Mouse (Mus musculus): ENCODE measurements around the gene Itga1. TPM values are rescaled to one million over a fixed set of nuclear protein-coding genes. Genes with fewer than 3 reads are reported as not detected.

Itga1 gene
- polyA plus RNA-seq, 1 experiment = 3.5 TPM

DNA sequence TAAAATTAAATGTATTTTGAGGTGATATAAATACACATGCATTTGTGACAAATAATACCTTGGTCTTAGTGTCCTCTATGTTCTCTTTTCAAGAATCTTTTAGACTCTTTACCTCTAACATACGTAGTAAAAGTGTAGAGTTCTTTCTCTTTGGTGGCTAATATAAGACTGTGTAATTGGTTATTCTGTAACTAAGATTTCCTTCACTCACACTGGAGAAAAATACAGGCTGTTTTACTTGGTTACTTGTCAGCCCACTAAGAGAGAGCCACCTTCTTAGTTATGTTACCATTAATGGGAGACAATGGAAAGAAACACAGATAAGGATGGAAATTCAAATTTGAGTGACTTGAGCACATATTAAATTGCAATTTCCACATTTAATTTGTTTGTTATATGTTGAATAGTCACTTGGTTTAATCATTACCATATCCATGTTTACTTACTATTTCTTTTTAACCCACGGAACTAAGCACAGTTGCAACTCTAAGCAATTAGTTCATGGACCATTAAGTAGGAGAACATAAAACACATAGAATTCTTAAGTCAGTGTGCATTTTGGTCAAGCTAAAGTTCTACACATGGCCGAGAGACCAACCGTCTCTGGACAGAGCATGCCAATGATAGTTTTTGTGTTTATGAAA is 34.3 kb downstream of the Itga1 start:
- DNase-seq (ENCODE audit: extremely low spot score in 1 of 2, low spot score in 1 of 2) = no peak

DNA sequence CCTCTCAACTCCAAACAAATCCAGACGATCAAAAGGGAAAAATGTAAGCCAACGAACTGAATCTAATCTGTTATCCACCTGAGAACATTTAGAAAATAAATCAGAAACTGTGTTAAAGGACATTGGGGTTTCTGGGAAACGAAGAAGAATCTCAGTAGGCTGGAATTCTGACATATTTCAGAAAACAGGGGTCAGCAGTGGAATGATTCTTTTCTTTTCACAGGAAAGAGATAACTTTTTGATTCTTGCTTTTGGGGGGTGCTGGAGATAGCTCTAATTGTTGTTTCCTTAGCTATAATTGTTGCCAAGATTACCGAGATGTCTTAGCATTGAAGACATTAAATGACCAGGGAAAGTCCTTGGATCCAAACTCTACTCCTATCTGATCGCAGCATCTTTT is 44.2 kb downstream of the Itga1 start:
- DNase-seq (ENCODE audit: extremely low spot score in 1 of 2, low spot score in 1 of 2) = no peak

- no peak for DNase-seq (ENCODE audit: extremely low spot score in 1 of 2, low spot score in 1 of 2)
These were observed 47.0 kb downstream of the Itga1 start for GRCm38 (mm10) chr13:115054783-115055182.

DNA sequence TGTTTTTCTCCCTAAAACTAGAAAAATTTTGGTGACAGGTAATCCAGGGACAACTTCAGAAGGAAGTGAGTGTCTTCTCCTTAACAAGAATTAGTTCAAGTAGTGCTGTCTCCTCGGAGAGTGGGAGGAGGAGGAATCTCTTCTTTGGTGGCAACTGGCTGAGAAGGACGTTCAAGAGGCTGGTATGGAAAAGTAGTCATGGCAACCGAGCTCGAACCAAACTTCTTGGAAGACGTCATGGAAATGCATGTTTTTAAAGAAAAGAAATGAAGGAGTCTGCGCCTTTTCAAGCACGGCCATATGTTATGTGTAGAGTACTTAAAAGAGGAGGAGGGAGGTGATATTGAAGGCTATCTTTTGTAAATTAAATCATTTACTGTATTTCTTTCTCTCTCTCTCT is 49.2 kb downstream of the Itga1 start:
- peak; percentile 39 to 71 for DNase-seq (ENCODE audit: extremely low spot score in 1 of 2, low spot score in 1 of 2)

GRCm38 (mm10) chr13:115050660-115051559 is 50.9 kb downstream of the Itga1 start:
- DNase-seq (ENCODE audit: extremely low spot score in 1 of 2, low spot score in 1 of 2) = peak in 1 of 2 experiments; percentile 26

DNA sequence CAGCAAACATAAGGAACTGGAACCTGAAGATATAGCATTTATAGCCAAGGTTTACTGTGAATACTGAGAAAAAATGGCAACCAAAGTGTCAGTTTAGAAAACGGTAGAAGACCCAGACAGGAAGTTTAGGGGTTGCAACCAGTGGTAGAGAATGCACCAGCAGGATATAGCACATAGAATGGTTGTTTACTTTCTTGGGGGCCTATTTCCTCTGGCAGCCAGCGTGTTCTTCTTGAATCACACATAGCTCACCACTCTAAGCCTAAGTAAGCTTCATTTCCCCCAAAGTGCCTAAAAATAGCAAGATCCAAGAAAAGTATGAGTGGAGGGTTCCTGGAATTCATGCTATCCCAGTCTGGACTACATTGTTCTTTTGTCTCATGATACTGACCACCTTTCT is 59.1 kb downstream of the Itga1 start:
- DNase-seq (ENCODE audit: extremely low spot score in 1 of 2, low spot score in 1 of 2) = no peak

- no peak for DNase-seq (ENCODE audit: extremely low spot score in 1 of 2, low spot score in 1 of 2)
These were observed 64.5 kb downstream of the Itga1 start for GRCm38 (mm10) chr13:115037304-115037703.

- no peak for DNase-seq (ENCODE audit: extremely low spot score in 1 of 2, low spot score in 1 of 2)
These were observed 66.4 kb downstream of the Itga1 start for GRCm38 (mm10) chr13:115035387-115035786.

DNA sequence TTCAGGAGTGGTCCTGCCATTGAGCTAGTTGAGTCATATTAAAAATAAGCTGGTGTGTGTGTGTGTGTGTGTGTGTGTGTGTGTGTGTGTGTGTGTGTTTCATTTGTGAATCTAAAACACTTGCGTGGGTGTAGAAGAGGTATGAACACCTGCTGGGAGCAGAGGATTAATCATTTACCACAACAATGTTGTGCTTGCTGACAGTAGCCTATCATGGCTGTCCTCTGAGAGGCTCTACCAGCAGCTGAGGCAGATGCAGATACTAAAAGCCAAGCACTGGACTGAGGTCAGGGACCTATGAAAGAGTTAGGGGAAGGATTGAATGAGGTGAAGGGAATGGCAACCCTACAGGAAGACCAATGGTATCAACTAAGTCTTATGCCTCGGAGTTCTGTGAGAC is 68.6 kb downstream of the Itga1 start:
- DNase-seq (ENCODE audit: extremely low spot score in 1 of 2, low spot score in 1 of 2) = no peak

DNA sequence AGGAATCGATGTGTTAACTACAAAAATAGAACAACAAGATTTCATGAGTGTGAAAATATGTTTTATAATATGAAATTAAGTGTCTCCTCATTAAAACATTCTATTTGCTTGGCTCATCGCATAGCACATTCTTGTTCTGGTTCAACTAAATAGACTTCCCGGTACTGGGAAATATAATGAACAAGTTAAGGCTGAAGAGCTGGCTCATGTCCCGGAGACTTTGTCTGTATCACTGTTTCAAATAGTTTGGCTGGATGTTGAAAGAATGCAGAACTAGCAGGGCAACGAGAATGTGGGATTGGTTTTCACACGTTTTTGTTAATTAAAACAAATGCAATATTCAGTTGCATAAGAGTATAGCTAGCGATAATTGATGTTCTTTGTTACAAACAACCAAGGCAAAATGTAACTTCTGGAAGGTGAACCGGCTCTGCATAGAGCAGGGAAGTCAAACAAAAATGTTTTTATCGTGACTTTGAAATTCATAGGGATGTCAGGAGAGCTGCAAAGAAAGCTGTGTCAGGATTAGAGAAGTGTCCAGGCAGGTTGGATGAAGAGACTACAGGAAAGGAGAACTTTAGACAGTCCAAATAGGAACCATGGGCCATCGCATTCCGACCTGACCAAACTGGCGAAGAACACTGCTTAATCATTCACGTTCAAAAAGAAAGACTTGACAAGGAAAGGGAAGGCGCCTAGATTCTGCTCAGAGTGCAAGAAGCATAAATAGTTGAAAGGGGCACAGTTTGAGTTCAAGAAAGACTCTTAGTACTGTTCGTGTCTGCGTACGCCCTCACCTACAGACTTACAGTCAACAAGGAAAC is 70.4 kb downstream of the Itga1 start:
- peak in 1 of 2 experiments; percentile 26 for DNase-seq (ENCODE audit: extremely low spot score in 1 of 2, low spot score in 1 of 2)

GRCm38 (mm10) chr13:115025394-115025793 is 76.4 kb downstream of the Itga1 start:
- DNase-seq (ENCODE audit: extremely low spot score in 1 of 2, low spot score in 1 of 2) = no peak

DNA sequence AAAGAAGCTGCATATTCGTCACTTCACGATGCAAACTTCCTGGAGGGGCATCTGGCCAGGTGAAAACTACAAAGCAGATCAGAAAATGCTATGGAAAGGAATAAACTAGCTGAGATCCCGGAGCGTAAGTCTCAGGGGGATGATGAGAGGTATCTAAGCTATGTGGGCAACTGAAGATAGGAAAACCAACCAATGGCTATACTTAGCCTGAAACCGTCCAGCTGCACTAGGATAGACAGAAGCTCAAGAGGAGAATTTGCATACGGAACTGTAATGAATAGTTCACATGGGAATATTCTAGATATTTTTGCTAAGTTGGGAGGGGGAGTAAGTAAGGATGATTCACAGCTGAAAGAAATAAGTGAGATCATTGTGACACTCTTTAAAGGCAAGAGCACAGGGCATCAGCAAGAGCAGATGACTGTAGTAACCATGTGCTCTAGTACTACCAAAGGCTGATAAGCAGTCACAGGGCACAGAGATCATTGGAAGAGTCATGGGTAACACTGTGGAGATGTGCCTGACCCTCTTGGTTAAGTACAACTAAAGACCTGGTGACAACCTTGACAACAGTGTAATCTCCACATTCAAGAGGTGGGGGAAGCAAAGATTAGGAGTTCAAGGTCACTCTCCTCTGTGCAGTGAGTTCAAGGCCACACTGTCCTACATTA is 79.5 kb downstream of the Itga1 start:
- no peak for DNase-seq (ENCODE audit: extremely low spot score in 1 of 2, low spot score in 1 of 2)

- DNase-seq (ENCODE audit: extremely low spot score in 1 of 2, low spot score in 1 of 2) = no peak
These were observed 80.4 kb downstream of the Itga1 start for GRCm38 (mm10) chr13:115021411-115021810.

DNA sequence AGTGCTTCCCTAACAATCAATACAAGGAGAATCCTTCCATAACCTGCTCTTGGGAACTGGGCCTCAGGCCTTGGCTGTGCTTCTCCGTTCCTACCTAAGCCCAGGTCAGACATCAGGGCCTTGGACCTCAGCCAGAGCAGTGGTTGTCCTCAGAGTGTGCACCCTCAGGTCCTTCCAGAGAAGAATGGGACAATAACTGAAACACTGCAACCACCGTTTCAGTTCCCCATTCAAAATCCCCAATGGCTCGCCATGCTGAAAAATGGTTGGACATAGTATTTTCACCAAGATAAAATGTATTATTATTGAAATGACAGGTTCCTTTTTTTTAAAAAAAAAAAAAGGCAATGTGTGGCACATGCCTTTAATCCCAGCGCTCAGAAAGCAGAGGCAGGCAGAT is 81.0 kb downstream of the Itga1 start:
- DNase-seq (ENCODE audit: extremely low spot score in 1 of 2, low spot score in 1 of 2) = no peak

DNA sequence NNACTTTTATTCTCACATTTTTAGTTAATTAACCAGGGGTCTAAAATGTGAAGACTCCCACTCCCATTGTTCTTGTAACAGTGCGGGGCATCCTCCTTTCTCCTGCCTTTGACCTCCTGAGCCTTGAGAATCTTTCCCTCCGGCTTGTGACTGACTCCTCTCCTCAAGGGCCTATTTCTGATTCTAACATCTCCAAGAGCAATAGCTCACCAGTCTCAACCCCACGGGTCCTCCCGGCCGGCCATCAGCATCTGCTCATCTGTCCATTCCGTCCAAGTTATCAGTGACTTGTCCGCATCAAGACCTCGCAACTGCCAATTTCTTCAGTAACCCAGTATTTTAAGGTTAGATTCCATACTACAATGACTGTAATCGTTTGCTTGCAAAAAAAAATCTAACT is 84.2 kb downstream of the Itga1 start:
- DNase-seq (ENCODE audit: extremely low spot score in 1 of 2, low spot score in 1 of 2) = no peak

GRCm38 (mm10) chr13:115011547-115011946 is 90.2 kb downstream of the Itga1 start:
- no peak for DNase-seq (ENCODE audit: extremely low spot score in 1 of 2, low spot score in 1 of 2)

DNA sequence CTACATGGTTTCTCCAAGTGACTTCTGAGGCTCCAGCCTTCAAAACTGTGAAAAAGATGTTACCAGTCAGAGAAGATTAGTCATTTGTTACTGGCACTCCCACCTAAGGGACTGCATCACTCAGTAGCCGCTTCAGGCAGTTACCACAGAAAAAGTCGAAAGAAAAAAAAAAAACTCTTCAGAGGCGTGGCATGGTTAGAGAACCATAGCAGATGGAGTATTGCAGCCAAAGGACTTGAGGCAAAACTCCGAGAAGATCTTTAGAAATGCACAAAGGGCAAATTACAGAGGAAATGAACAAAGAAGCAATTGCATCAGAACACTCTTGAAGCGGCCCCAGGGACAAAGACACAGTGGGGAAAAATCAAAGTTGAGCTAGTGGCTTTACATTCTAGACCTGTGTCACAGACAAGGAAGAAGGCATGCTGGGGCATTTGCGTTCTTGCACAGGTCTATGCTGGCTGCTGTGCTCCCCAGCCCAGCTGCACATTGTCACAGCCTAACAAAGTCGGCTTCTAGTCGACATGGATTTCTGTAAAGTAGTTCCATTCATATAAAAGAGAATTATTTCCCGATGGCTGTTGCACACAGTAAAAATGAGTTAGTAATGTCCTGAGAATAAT is 95.4 kb downstream of the Itga1 start:
- no peak for DNase-seq (ENCODE audit: extremely low spot score in 1 of 2, low spot score in 1 of 2)

DNA sequence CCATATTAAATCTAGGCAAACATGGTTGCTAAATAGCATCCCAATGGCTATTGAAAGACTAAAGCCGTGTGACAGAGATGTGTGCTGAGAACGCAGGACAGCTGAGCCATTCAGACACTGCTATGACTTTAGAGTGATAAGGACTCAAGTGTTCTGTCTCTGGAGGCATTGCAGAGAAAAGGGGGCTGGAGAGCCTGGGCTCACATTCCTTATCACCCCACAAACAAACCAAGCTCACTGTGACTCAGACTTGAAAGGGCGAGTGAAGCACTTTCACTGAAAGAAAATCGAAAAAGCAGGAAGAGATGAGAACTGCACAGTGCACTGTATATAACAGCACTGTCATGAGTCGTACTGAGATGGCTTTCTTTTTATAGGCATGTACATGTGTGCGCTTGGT is 96.4 kb downstream of the Itga1 start:
- no peak for DNase-seq (ENCODE audit: extremely low spot score in 1 of 2, low spot score in 1 of 2)

DNA sequence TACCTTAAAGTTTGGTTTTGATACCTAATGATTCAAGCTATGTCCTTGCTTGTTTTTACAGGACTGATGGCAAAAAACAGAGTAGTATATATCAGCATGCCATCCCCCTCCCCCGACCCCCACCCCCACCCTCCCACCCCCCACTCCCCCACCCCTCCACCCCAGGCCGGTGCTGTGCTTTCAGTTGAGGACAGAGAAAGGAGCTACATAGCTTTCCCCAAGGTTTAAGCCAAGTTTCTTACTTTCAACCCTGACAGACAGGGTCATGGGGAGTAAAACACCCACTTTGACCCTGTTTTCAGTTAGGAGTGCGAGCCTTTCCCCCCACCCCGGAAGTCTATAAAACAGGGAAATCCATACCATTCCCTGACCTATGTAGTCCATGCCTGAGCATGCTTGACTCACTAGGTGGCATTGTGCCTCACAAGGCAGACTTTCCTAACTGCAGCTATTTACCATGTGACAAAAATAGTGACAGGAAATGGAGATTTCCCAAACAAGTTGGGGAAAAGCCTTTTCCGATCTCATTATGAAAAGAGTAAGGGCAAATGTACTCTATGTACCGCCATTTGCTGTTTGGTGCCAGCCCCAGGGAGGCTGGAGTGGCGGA is 98.2 kb downstream of the Itga1 start:
- no peak for DNase-seq (ENCODE audit: extremely low spot score in 1 of 2, low spot score in 1 of 2)

- no peak for DNase-seq (ENCODE audit: extremely low spot score in 1 of 2, low spot score in 1 of 2)
These were observed 98.9 kb downstream of the Itga1 start for GRCm38 (mm10) chr13:115002837-115003236.

Measured in frontal cortex, adult 2 months (tissue).